Mouse (Mus musculus): Measurements from ENCODE around the gene Nf1.

Nf1 gene

GRCm38 (mm10) chr11:79530333-79530761, 190.9 kb downstream of the Nf1 start, which contains the start of the genes Evi2 and Evi2a:
Evi2 (minus strand) TSS chr11:79530589.
Evi2a (minus strand) TSS chr11:79530609.
- no peak for DNase-seq

GRCm38 (mm10) chr11:79530774-79531173, 191.3 kb downstream of the Nf1 start:
- no peak for DNase-seq

- DNase-seq: no peak
Observed at GRCm38 (mm10) chr11:79531485-79531884, 192.0 kb downstream of the Nf1 start.

GRCm38 (mm10) chr11:79533311-79533710, 193.8 kb downstream of the Nf1 start:
- no peak for DNase-seq

GRCm38 (mm10) chr11:79533950-79534690, 194.6 kb downstream of the Nf1 start:
- peak; percentile 25 for DNase-seq

GRCm38 (mm10) chr11:79535554-79535953, 196.1 kb downstream of the Nf1 start:
- no peak for DNase-seq

GRCm38 (mm10) chr11:79536293-79536692, 196.8 kb downstream of the Nf1 start:
- DNase-seq: no peak

GRCm38 (mm10) chr11:79552622-79553021, 213.1 kb downstream of the Nf1 start:
- no peak for DNase-seq

GRCm38 (mm10) chr11:79560536-79560935, 221.0 kb downstream of the Nf1 start:
- no peak for DNase-seq

- no peak for DNase-seq
Observed at GRCm38 (mm10) chr11:79563493-79563892, 224.0 kb downstream of the Nf1 start.

- no peak for DNase-seq
Observed at GRCm38 (mm10) chr11:79566947-79567346, 227.5 kb downstream of the Nf1 start.

GRCm38 (mm10) chr11:79568197-79568911, 228.9 kb downstream of the Nf1 start:
- DNase-seq: no peak

- DNase-seq: no peak
Observed at GRCm38 (mm10) chr11:79570319-79570718, 230.8 kb downstream of the Nf1 start.

GRCm38 (mm10) chr11:79573836-79574235, 234.3 kb downstream of the Nf1 start:
- DNase-seq: no peak

- no peak for DNase-seq
Observed at GRCm38 (mm10) chr11:79575383-79576073, 236.0 kb downstream of the Nf1 start.

GRCm38 (mm10) chr11:79577741-79578140, 238.2 kb downstream of the Nf1 start:
- peak; percentile 75 for DNase-seq

GRCm38 (mm10) chr11:79580660-79581059, 241.2 kb downstream of the Nf1 start:
- DNase-seq: no peak

- DNase-seq: no peak
Observed at GRCm38 (mm10) chr11:79581257-79581656, 241.8 kb downstream of the Nf1 start.

GRCm38 (mm10) chr11:79584191-79584590, 244.7 kb downstream of the Nf1 start:
- peak; percentile 75 for DNase-seq

- DNase-seq: peak; percentile 51
Observed at GRCm38 (mm10) chr11:79589317-79590075, 250.0 kb downstream of the Nf1 start.

GRCm38 (mm10) chr11:79590664-79591590, 251.4 kb downstream of the Nf1 start, which contains the start of gene Rab11fip4:
Rab11fip4 (plus strand) TSS chr11:79591212.
- peak; percentile 49 for DNase-seq
